In the genomic region with DNA sequence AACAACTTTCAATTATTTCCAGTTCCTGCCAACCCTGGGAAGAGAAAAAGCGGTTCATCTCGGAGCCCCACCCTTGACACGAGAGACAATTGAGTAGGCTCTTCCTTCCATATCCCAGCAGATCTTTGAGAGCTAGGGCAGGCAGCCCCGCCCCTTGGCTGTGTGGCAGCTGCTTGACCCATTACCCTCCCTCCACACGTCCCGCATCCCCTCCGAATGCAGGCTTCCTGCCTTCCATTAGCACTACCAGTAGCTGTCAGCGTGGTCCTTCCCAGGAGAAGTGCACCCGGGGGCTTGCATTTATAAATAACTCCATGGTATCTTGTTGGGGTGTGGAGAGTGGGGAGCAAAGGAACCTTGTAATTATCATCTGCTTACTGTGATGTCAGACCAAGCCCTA, we compare ENCODE assay signal across 9 mouse cellular contexts. TPM values are rescaled to one million over a fixed set of nuclear protein-coding genes. Genes with fewer than 3 reads are reported as not detected.
DNase-seq lines count a peak whose midpoint lies in the region; ATAC-seq and TF ChIP-seq lines count a peak whose summit lies in the region.
"Had no signal": no experiment of that assay in that cellular context is flagged by ENCODE, and none has a peak within 500 bp of the region (broad histone marks: within the 10 kb centered on the region; RNA-seq: fewer than 3 reads in every experiment).

No protein-coding gene starts in this region.

- H3K4me2 ChIP-seq in hindbrain, embryonic 13.5 days, result peak overlapping the region; percentile 30
- H3K4me2 ChIP-seq: liver, embryonic 13.5 days had no signal

- DNase-seq in gastrocnemius, adult 2 months, result peak; percentile 43
- no peak for DNase-seq in gastrocnemius, adult 18-20 months (ENCODE audit: low spot score)
- DNase-seq in embryo, embryonic 10.5 days (ENCODE audit: low spot score), result peak; percentile 77
- DNase-seq in lung, postnatal 10 days, result peak; percentile 76
- no peak for DNase-seq in layer of hippocampus, adult 11-12 months (ENCODE audit: low spot score)
- no peak for DNase-seq in yolk sac, embryonic 10.5 days (ENCODE audit: low spot score)
- no peak for DNase-seq in cerebellum, adult 9-10 months
- DNase-seq: liver, embryonic 13.5 days had no signal

- peak overlapping the region; percentile 24; the same call in 1 of the 2 replicates for H3K27ac ChIP-seq in gastrocnemius, adult 2 months
- H3K27ac ChIP-seq in hindbrain, embryonic 13.5 days, result peak overlapping the region; percentile 30; the same call in 1 of the 2 replicates
- H3K27ac ChIP-seq: liver, embryonic 13.5 days had no signal

- 15% methylated on average over 9 of the region's 9 CpGs for WGBS in hindbrain, embryonic 13.5 days

- 0 out of 2 replicates have a peak overlapping the region, but pooled peaks have one; percentile 7 for H3K4me3 ChIP-seq in gastrocnemius, adult 2 months
- no peak overlapping the region for H3K4me3 ChIP-seq in hindbrain, embryonic 13.5 days
- H3K4me3 ChIP-seq: liver, embryonic 13.5 days had no signal

- no peak for TF ChIP-seq CTCF in gastrocnemius, adult 2 months (IDR thresholded peaks at IDR 0.05)

- no peaks in the 10 kb centered on the region for H3K9me3 ChIP-seq in hindbrain, embryonic 13.5 days
- H3K9me3 ChIP-seq: liver, embryonic 13.5 days had no signal

- ATAC-seq in hindbrain, embryonic 13.5 days (ENCODE audit: low FRiP score), result no peak

- H3K9ac ChIP-seq in hindbrain, embryonic 13.5 days, result no peak overlapping the region
- H3K9ac ChIP-seq: liver, embryonic 13.5 days had no signal

- intact Hi-C loops in gastrocnemius, adult 2 months (cut with DNase I), result loop anchor here (5.0 kb wide), 1 partner anchor 68 kb away; the partner anchor contains the start of gene Slc19a1

- 0 out of 2 replicates have a peak, but pooled peaks cover 2% of the 10 kb centered on the region for H3K27me3 ChIP-seq in hindbrain, embryonic 13.5 days

- no peaks in the 10 kb centered on the region for H3K36me3 ChIP-seq in hindbrain, embryonic 13.5 days
- H3K36me3 ChIP-seq: liver, embryonic 13.5 days had no signal

- H3K4me1 ChIP-seq in hindbrain, embryonic 13.5 days (replicated peaks), result peaks cover 46% of the 10 kb centered on the region

RNA-seq across cellular contexts. Expression of gene Pcbp3, which starts 2.3 kb away (rescaled TPM):
- 1 to 10 TPM; 1.9 to 2.0 TPM for total RNA-seq in gastrocnemius, adult 2 months (2021)
- total RNA-seq in gastrocnemius, adult 18-20 months (2021), result 1 to 10 TPM; 1.2 to 1.8 TPM
- 72.2 and 78.2 TPM in 2 replicates for polyA plus RNA-seq in hindbrain, embryonic 13.5 days (2015; fragmentation: Nextera tagmentation; extraction: Ambion mirVana)

Comparison
In these comparisons a context has a peak if more than half of its experiments do, and no peak if none do; other contexts are left out.
1. DNase-seq: peak in gastrocnemius, adult 2 months (single experiment), embryo, embryonic 10.5 days (single experiment) and lung, postnatal 10 days (single experiment); none in gastrocnemius, adult 18-20 months (single experiment), layer of hippocampus, adult 11-12 months (single experiment), yolk sac, embryonic 10.5 days (single experiment) and cerebellum, adult 9-10 months (single experiment).